Mouse (Mus musculus) C2C12 (cell line): ENCODE measurements around the gene Scfd2. TPM values are rescaled to one million over a fixed set of nuclear protein-coding genes. Genes with fewer than 3 reads are reported as not detected.
A peak's percentile ranks its signal among the peaks of the same experiment; 100 is the strongest.

Source experiments
- H3K27me3 ChIP-seq: one replicate; pipeline ENCODE4 v1.6.1; 2011; ENCODE audit not compliant: control insufficient read depth, insufficient read depth, insufficient read length
- H3K36me3 ChIP-seq: one replicate; pipeline ENCODE4 v1.6.1; 2011; ENCODE audit not compliant: control insufficient read depth, insufficient read depth
- H3K4me3 ChIP-seq: one replicate; pipeline ENCODE4 v1.5.1; 2011; ENCODE audit warnings: mild to moderate bottlenecking, control low read depth; ENCODE audit not compliant: poor library complexity, insufficient read depth, severe bottlenecking
- H3K79me2 ChIP-seq: one replicate; pipeline ENCODE4 v1.6.1; 2011; ENCODE audit not compliant: control insufficient read depth, insufficient read depth
- H3K79me3 ChIP-seq: one replicate; pipeline ENCODE4 v1.6.1; 2011; ENCODE audit warnings: low read depth, control low read depth
- H3ac ChIP-seq: one replicate; pipeline ENCODE3; 2011; ENCODE audit warnings: low read depth; ENCODE audit not compliant: control insufficient read depth, insufficient read length
- CEBPB ChIP-seq: IDR thresholded peaks from one replicate; pipeline ENCODE4 v1.6.1; 2011; ENCODE audit warnings: low read depth, mild to moderate bottlenecking, control low read depth, moderate library complexity
- CTCF ChIP-seq: IDR thresholded peaks from one replicate; pipeline ENCODE4 v1.5.1; 2011; ENCODE audit not compliant: control insufficient read depth, insufficient read depth, insufficient read length
- FOSL1 ChIP-seq: IDR thresholded peaks from one replicate; pipeline ENCODE4 v1.8.0; 2011; ENCODE audit warnings: mild to moderate bottlenecking, low read length; ENCODE audit not compliant: poor library complexity, insufficient read depth, severe bottlenecking
- MAX ChIP-seq: IDR thresholded peaks from one replicate; pipeline ENCODE4 v1.6.1; 2011; ENCODE audit warnings: mild to moderate bottlenecking, control low read depth
- MYOD1 ChIP-seq: IDR thresholded peaks from one replicate; pipeline ENCODE4 v1.6.1; 2011; ENCODE audit warnings: low read depth; ENCODE audit not compliant: control insufficient read depth, insufficient read length
- MYOG ChIP-seq: IDR thresholded peaks from one replicate; pipeline ENCODE4 v1.6.1; 2011; ENCODE audit not compliant: control insufficient read depth, insufficient read length; ENCODE audit errors: extremely low read depth
- USF1 ChIP-seq: IDR thresholded peaks from one replicate; pipeline ENCODE4 v1.6.1; 2011; ENCODE audit warnings: low read depth, mild to moderate bottlenecking, control low read depth, moderate library complexity
- polyA plus RNA-seq: library from polyadenylated mRNA; unstranded; fragments of >200 nt; fragmentation: generic; extraction: Trizol; gene quantifications from one replicate; pipeline ENCODE4 v1.2.1, GENCODE M21; 2012; ENCODE audit warnings: missing spikeins

Gene Scfd2
- polyA plus RNA-seq, 1 experiment, result 5.8 TPM

GRCm38 (mm10) chr5:74476551-74476950 is 55.0 kb downstream of the Scfd2 start:
- Histone ChIP-seq H3K36me3 (no peaks in the 10 kb centered on the region), H3K4me3 (no peak overlapping the region)
- TF ChIP-seq CEBPB (no peak), USF1 (no peak), MYOD1 (no peak), MYOG (no peak), MAX (no peak), CTCF (no peak)

GRCm38 (mm10) chr5:74473117-74473516 is 58.4 kb downstream of the Scfd2 start:
- no peaks in the 10 kb centered on the region for H3K79me3 ChIP-seq

More at GRCm38 (mm10) chr5:74476551-74476950, 55.0 kb downstream of the Scfd2 start:
- no peaks in the 10 kb centered on the region for H3K79me2 ChIP-seq
- H3ac ChIP-seq, result no peak overlapping the region
- no peaks in the 10 kb centered on the region for H3K27me3 ChIP-seq
- H3K79me3 ChIP-seq, result no peaks in the 10 kb centered on the region

GRCm38 (mm10) chr5:74470819-74471218 is 60.7 kb downstream of the Scfd2 start:
- TF ChIP-seq FOSL1 (no peak), MAX (no peak), CEBPB (peak; percentile 3), MYOG (no peak), CTCF (no peak), MYOD1 (no peak)
- Histone ChIP-seq H3K79me3 (no peaks in the 10 kb centered on the region), H3K36me3 (no peaks in the 10 kb centered on the region), H3ac (no peak overlapping the region), H3K4me3 (no peak overlapping the region), H3K27me3 (no peaks in the 10 kb centered on the region), H3K79me2 (no peaks in the 10 kb centered on the region)

More at GRCm38 (mm10) chr5:74473117-74473516, 58.4 kb downstream of the Scfd2 start:
- TF ChIP-seq MAX (no peak), MYOD1 (no peak), USF1 (no peak), FOSL1 (no peak), MYOG (no peak), CEBPB (no peak), CTCF (no peak)
- Histone ChIP-seq H3ac (no peak overlapping the region), H3K27me3 (no peaks in the 10 kb centered on the region), H3K4me3 (no peak overlapping the region), H3K36me3 (no peaks in the 10 kb centered on the region), H3K79me2 (no peaks in the 10 kb centered on the region)

GRCm38 (mm10) chr5:74469620-74470019 is 61.9 kb downstream of the Scfd2 start:
- Histone ChIP-seq H3K4me3 (no peak overlapping the region), H3K27me3 (no peaks in the 10 kb centered on the region), H3K79me2 (no peaks in the 10 kb centered on the region), H3K79me3 (no peaks in the 10 kb centered on the region), H3ac (no peak overlapping the region), H3K36me3 (no peaks in the 10 kb centered on the region)
- TF ChIP-seq MYOG (no peak), CTCF (no peak), USF1 (no peak), MYOD1 (no peak), FOSL1 (no peak), CEBPB (no peak), MAX (no peak)

GRCm38 (mm10) chr5:74467753-74468152 is 63.8 kb downstream of the Scfd2 start:
- H3K27me3 ChIP-seq, result no peaks in the 10 kb centered on the region
- no peak overlapping the region for H3K4me3 ChIP-seq
- no peaks in the 10 kb centered on the region for H3K79me2 ChIP-seq
- TF ChIP-seq MAX (no peak), CEBPB (no peak), USF1 (no peak), FOSL1 (no peak), CTCF (no peak), MYOD1 (no peak), MYOG (no peak)
- H3K79me3 ChIP-seq, result no peaks in the 10 kb centered on the region
- no peaks in the 10 kb centered on the region for H3K36me3 ChIP-seq
- no peak overlapping the region for H3ac ChIP-seq

- Histone ChIP-seq H3K36me3 (no peaks in the 10 kb centered on the region), H3K79me3 (no peaks in the 10 kb centered on the region), H3K27me3 (no peaks in the 10 kb centered on the region), H3K4me3 (no peak overlapping the region), H3K79me2 (no peaks in the 10 kb centered on the region), H3ac (no peak overlapping the region)
- TF ChIP-seq MYOD1 (no peak), MAX (no peak), CEBPB (no peak), USF1 (no peak), CTCF (no peak), FOSL1 (no peak), MYOG (no peak)
Measured at GRCm38 (mm10) chr5:74456759-74457158, 74.8 kb downstream of the Scfd2 start.
